Mouse (Mus musculus) ES-CJ7 (cell line): ENCODE data around the gene D1Pas1.

Experiments
- DNase-seq: peaks from one replicate; pipeline ENCODE4 v3.0.0; 2011; ENCODE audit warnings: low read depth, low spot score

Gene D1Pas1

GRCm38 (mm10) chr1:186986506-186986905 is 19.3 kb downstream of the D1Pas1 start:
- DNase-seq, result no peak

- DNase-seq, result no peak
Measured at GRCm38 (mm10) chr1:186988281-186988682, 21.1 kb downstream of the D1Pas1 start.

GRCm38 (mm10) chr1:186988822-186989221 is 21.6 kb downstream of the D1Pas1 start:
- DNase-seq, result no peak

GRCm38 (mm10) chr1:186991473-186991872 is 24.3 kb downstream of the D1Pas1 start:
- DNase-seq, result no peak

GRCm38 (mm10) chr1:186992113-186992512 is 24.9 kb downstream of the D1Pas1 start:
- DNase-seq, result no peak

GRCm38 (mm10) chr1:186997596-186998304 is 30.5 kb downstream of the D1Pas1 start:
- DNase-seq, result no peak

- no peak for DNase-seq
Measured at GRCm38 (mm10) chr1:187003441-187003861, 36.2 kb downstream of the D1Pas1 start.

- DNase-seq, result no peak
Measured at GRCm38 (mm10) chr1:187004306-187004705, 37.1 kb downstream of the D1Pas1 start.

- DNase-seq, result peak; percentile 30
Measured at GRCm38 (mm10) chr1:187006227-187006925, 39.2 kb downstream of the D1Pas1 start.

GRCm38 (mm10) chr1:187008236-187008635 is 41.0 kb downstream of the D1Pas1 start:
- no peak for DNase-seq

GRCm38 (mm10) chr1:187010071-187010470 is 42.9 kb downstream of the D1Pas1 start:
- no peak for DNase-seq

GRCm38 (mm10) chr1:187011601-187012000 is 44.4 kb downstream of the D1Pas1 start:
- DNase-seq, result no peak

GRCm38 (mm10) chr1:187014141-187014540 is 46.9 kb downstream of the D1Pas1 start:
- no peak for DNase-seq

- no peak for DNase-seq
Measured at GRCm38 (mm10) chr1:187015673-187016072, 48.5 kb downstream of the D1Pas1 start.

- DNase-seq, result peak; percentile 10
Measured at GRCm38 (mm10) chr1:187016116-187016515, 48.9 kb downstream of the D1Pas1 start.

GRCm38 (mm10) chr1:187020011-187020410 is 52.8 kb downstream of the D1Pas1 start:
- DNase-seq, result no peak
